Mouse (Mus musculus) layer of hippocampus, adult 9-10 months (tissue): ENCODE measurements around the gene Ckap2l.

Source experiments
- DNase-seq: peaks from one replicate; pipeline ENCODE4 v3.0.0; 2022; ENCODE audit warnings: low spot score

Gene Ckap2l

DNA sequence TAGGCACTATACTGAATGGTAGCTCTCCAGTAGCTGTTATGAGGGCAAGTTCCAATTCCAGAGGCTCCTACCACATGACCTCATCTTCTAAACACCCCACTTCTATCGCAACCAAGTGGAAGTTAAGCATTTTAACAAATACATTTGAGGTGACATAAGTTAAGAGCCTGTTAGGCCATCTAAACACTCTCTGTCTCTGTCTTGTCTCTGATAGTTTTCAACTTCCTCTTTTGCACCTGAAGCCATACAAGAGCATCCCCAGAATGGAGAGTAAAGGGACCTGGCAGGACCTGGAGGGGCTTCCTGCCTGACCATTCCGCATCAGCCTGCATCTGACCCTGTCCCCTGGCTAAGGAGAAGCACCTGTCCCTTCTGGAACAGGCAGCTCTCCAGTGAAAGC lies 62.3 kb downstream of the Ckap2l start:
- no peak for DNase-seq

GRCm38 (mm10) chr2:129233803-129234477 lies 63.1 kb downstream of the Ckap2l start:
- no peak for DNase-seq

DNA sequence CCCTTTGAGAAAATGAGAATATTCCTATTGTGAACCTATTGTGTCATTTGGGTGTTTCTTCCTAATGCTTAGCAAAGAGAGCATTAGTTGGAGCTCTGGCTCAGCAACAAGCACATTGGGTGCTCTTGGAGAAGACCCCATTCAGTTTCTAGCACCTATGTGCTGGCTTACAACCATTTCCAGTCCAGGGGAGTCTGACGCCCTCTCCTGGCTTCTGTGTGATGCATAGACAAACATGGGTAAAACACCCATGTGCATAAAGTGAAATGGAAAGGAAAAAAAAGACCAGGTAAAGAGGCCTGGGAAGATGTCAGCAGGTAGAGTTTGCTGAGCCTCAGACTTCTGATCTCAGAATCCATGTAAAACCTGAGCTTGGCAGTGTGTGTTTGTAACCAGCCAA lies 63.8 kb downstream of the Ckap2l start:
- no peak for DNase-seq

GRCm38 (mm10) chr2:129232484-129232883 lies 64.5 kb downstream of the Ckap2l start:
- no peak for DNase-seq

GRCm38 (mm10) chr2:129232023-129232422 lies 65.0 kb downstream of the Ckap2l start:
- peak; percentile 69 for DNase-seq

- no peak for DNase-seq
These were observed 67.7 kb downstream of the Ckap2l start for GRCm38 (mm10) chr2:129229316-129229715.

DNA sequence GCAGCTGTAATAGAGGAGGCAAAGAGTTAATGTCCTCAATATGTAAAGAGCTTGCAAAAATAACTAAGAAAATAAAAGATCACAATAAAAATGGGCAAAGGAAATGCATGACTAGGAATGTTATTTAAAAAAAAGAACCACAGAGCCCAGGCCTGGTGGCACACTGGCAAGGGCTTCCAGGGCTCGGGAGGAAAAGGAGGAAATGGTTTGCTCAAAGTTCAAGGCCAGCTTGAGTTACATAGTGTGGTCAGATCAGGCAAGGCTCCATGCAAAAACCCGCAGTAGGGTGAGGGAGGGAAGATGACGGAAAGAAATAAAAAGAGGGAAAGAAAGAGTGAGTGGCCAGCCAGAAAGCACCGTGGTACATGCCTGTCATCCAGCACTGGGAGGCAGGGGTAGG lies 68.4 kb downstream of the Ckap2l start:
- DNase-seq, result no peak

DNA sequence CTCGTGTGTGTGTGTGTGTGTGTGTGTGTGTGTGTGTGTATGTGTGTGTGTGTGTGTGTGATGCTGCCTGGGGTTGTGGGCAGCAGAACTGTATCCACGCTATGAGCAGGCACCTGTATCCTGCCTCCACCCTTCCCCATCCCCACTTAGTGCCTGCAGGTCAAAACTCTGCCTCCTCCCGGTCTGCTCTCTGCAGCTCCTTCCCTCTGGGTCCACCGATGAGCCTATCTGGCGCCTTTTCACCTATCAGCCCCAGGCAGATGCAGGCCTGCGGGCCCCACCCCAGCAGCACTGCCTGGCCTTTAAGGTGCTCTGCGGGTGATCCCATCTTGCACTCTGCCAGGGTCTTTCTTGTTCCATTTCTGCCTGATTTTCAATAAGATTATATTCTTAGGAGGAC lies 69.3 kb downstream of the Ckap2l start:
- DNase-seq, result no peak

DNA sequence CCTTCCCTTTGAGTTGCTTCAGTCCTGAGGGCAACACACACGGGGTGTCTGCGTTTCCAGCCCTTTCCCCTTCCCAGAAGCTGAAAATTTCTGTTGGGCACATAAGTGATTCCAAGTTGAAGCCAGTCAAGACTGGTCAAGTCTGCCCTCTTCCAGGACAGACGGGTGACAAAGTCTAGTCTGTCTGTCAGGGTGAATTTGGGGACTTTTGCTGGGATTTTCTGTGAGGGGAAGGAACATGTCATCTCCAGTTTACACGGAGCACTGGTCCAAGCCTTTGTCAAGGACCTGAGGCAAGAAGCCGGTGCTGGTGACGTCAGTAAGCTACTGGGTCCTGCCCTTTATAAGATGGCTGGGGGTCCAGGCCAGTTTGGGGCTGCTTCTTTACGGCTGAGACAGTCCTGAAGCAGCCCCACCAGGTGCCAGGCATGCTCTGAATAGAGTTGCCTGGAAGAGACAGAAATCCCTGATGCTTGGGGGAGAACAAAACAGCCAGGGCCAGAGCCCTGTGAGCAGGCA lies 69.9 kb downstream of the Ckap2l start:
- DNase-seq, result no peak

DNA sequence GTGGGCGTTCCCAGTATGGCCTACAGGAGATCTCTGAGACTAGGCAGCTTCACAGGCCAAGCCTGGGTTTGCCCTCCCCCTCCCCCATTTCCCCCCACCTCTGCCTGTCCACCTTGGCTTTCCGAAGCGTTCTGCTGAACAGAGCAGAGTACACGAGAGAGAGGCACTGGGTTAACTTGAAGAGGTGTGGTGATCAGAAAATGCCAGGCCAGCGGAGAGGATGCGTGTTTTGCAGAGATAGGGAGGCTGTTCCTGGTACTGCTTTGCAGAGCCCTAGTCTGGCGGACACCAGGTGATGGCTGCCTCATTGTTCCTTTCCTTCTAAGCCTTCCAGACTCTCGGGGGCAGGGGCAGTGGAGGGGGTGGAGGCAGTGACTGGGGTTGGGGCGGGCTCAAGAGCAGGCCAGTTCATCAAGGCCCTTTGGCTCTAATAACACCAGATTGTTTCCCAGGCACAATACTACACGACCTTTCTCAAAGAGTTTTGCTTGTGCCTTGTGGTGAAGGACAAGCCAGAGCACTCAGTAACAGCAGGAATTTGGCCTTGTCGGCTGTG lies 70.6 kb downstream of the Ckap2l start:
- DNase-seq, result no peak

DNA sequence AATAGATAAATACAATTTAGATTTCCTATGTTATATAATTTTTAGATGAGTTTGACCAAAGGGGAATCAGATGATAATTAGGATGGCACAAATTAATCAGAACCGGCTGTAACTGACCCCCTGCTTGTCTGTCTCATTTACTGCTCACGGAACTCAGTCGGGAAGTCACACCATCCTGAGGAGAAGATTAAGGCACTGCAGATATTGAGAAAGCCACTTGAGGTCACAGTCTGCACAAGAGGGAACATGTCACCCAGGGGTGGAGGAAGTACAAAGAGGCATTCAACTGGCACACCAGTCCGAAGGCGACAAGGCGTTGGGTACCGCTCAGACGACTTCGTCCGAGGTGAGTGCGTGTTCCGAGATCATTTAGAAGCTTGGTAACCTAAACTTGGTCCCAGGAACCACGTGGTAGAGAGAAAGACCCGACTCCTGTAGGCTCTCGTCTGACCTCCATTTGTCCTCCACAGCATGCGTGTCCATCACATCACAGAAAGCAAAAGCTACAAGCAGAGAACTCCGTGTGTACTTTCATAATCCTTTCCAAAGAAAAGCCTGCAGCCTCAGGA lies 71.7 kb downstream of the Ckap2l start:
- DNase-seq, result no peak

- DNase-seq, result no peak
These were observed 72.8 kb downstream of the Ckap2l start for GRCm38 (mm10) chr2:129224178-129224577.

GRCm38 (mm10) chr2:129221097-129221632 lies 75.8 kb downstream of the Ckap2l start:
- DNase-seq, result no peak

- no peak for DNase-seq
These were observed 78.4 kb downstream of the Ckap2l start for GRCm38 (mm10) chr2:129218537-129219105.
